Mouse (Mus musculus) urinary bladder, postnatal 4 days (tissue): ENCODE results near the gene Rsf1.

ENCODE experiments used
- DNase-seq, 2 experiments: peaks; one replicate each; pipeline ENCODE4 v3.0.0; 2021 to 2022; ENCODE audit warnings: low spot score in 2 of 2

The Rsf1 gene

GRCm38 (mm10) chr7:97723646-97724538, 144.2 kb downstream of the Rsf1 start:
- DNase-seq: no peak

- DNase-seq: no peak
Measured at GRCm38 (mm10) chr7:97725401-97725800, 145.7 kb downstream of the Rsf1 start.

GRCm38 (mm10) chr7:97726080-97726479, 146.4 kb downstream of the Rsf1 start:
- no peak for DNase-seq

GRCm38 (mm10) chr7:97726778-97727177, 147.1 kb downstream of the Rsf1 start:
- no peak for DNase-seq

- no peak for DNase-seq
Measured at GRCm38 (mm10) chr7:97728666-97729614, 149.3 kb downstream of the Rsf1 start.

- DNase-seq: no peak
Measured at GRCm38 (mm10) chr7:97730427-97730826, 150.7 kb downstream of the Rsf1 start.

- DNase-seq: no peak
Measured at GRCm38 (mm10) chr7:97733606-97734005, 153.9 kb downstream of the Rsf1 start.

GRCm38 (mm10) chr7:97735021-97735420, 155.3 kb downstream of the Rsf1 start:
- DNase-seq: no peak

GRCm38 (mm10) chr7:97735886-97736420, 156.3 kb downstream of the Rsf1 start:
- no peak for DNase-seq

- DNase-seq: no peak
Measured at GRCm38 (mm10) chr7:97737256-97737637, 157.6 kb downstream of the Rsf1 start.

- DNase-seq: peak; percentile 75 to 84
Measured at GRCm38 (mm10) chr7:97737638-97738456, 158.2 kb downstream of the Rsf1 start, which contains the start of gene Aqp11. TSS of gene Aqp11 (minus strand) at chr7:97738289.

GRCm38 (mm10) chr7:97740948-97741347, 161.3 kb downstream of the Rsf1 start:
- no peak for DNase-seq

- no peak for DNase-seq
Measured at GRCm38 (mm10) chr7:97741756-97742291, 162.1 kb downstream of the Rsf1 start.
